In genomic region chr17:78387665-78388064, GRCm38 (mm10) we compare ENCODE assay signal across 19 mouse cellular contexts. TPM values are rescaled to one million over a fixed set of nuclear protein-coding genes. Genes with fewer than 3 reads are reported as not detected.
A peak's percentile ranks its signal among the peaks of the same experiment; 100 is the strongest.
DNase-seq lines count a peak whose midpoint lies in the region; ATAC-seq and TF ChIP-seq lines count a peak whose summit lies in the region.
"Had no signal": no experiment of that assay in that cellular context is flagged by ENCODE, and none has a peak within 500 bp of the region (broad histone marks: within the 10 kb centered on the region; RNA-seq: fewer than 3 reads in every experiment).

No protein-coding gene starts in this region.

- TF ChIP-seq POLR2A in liver, adult 2 months (IDR thresholded peaks at IDR 0.05; ENCODE audit: extremely low read depth, insufficient read depth, low read length) = no peak

- no peaks in the 10 kb centered on the region for H3K27me3 ChIP-seq in liver, adult 2 months (ENCODE audit: control insufficient read depth, insufficient read depth, low read length)
- H3K27me3 ChIP-seq in liver, embryonic 11.5 days (replicated peaks; ENCODE audit: control insufficient read depth, insufficient read depth, low read length) = no peaks in the 10 kb centered on the region
- H3K27me3 ChIP-seq in liver, embryonic 16.5 days (ENCODE audit: control insufficient read depth, insufficient read depth, low read depth, low read length) = no peaks in the 10 kb centered on the region
- no peaks in the 10 kb centered on the region for H3K27me3 ChIP-seq in midbrain, embryonic 14.5 days (ENCODE audit: control insufficient read depth, insufficient read depth, low read length)
- H3K27me3 ChIP-seq: heart, embryonic 12.5 days; lung, embryonic 15.5 days; midbrain, embryonic 15.5 days had no signal

- H3K4me2 ChIP-seq in liver, embryonic 11.5 days = no peak overlapping the region
- H3K4me2 ChIP-seq in liver, embryonic 16.5 days (ENCODE audit: low read depth, low read length) = no peak overlapping the region
- H3K4me2 ChIP-seq in midbrain, embryonic 14.5 days (ENCODE audit: low read length) = no peak overlapping the region
- H3K4me2 ChIP-seq: heart, embryonic 12.5 days; lung, embryonic 15.5 days; midbrain, embryonic 15.5 days had no signal

- H3K36me3 ChIP-seq in liver, adult 2 months (ENCODE audit: control insufficient read depth, insufficient read depth, low read length) = peaks cover 3% of the 10 kb centered on the region; the same call in 1 of the 2 replicates
- H3K36me3 ChIP-seq in liver, embryonic 11.5 days (ENCODE audit: control insufficient read depth, insufficient read depth, low read length) = peaks cover 2% of the 10 kb centered on the region; the same call in 1 of the 2 replicates
- no peaks in the 10 kb centered on the region; the same call in 1 of the 2 replicates for H3K36me3 ChIP-seq in liver, embryonic 16.5 days (ENCODE audit: control insufficient read depth, insufficient read depth)
- no peaks in the 10 kb centered on the region for H3K36me3 ChIP-seq in midbrain, embryonic 14.5 days (ENCODE audit: control insufficient read depth, insufficient read depth, low read length)
- H3K36me3 ChIP-seq: lung, embryonic 15.5 days; midbrain, embryonic 15.5 days had no signal

- peaks cover 7% of the 10 kb centered on the region for H3K79me2 ChIP-seq in liver, adult 2 months (ENCODE audit: control insufficient read depth, insufficient read depth, low read length)

- peaks cover 9% of the 10 kb centered on the region for H3K4me1 ChIP-seq in liver, adult 2 months (ENCODE audit: control insufficient read depth, insufficient read depth, low read length)
- no peaks in the 10 kb centered on the region for H3K4me1 ChIP-seq in liver, embryonic 11.5 days (replicated peaks; ENCODE audit: control insufficient read depth, insufficient read depth, low read length)
- H3K4me1 ChIP-seq in liver, embryonic 16.5 days (ENCODE audit: control insufficient read depth, low read depth, low read length) = peaks cover 6% of the 10 kb centered on the region
- no peaks in the 10 kb centered on the region for H3K4me1 ChIP-seq in midbrain, embryonic 14.5 days (ENCODE audit: control insufficient read depth, insufficient read depth, low read length)
- H3K4me1 ChIP-seq: forebrain, embryonic 10.5 days; midbrain, embryonic 15.5 days had no signal

- H3K4me3 ChIP-seq in liver, adult 2 months (ENCODE audit: insufficient read depth, low read depth, low read length) = no peak overlapping the region
- no peak overlapping the region for H3K4me3 ChIP-seq in liver, embryonic 11.5 days (ENCODE audit: low read depth, low read length)
- no peak overlapping the region for H3K4me3 ChIP-seq in liver, embryonic 16.5 days (ENCODE audit: low read depth, low read length)
- H3K4me3 ChIP-seq in midbrain, embryonic 14.5 days (replicated peaks; ENCODE audit: low read depth, low read length) = no peak overlapping the region
- H3K4me3 ChIP-seq: forebrain, embryonic 10.5 days; heart, embryonic 12.5 days; layer of hippocampus, adult 2 months; left cerebral cortex, adult 2 months; lung, embryonic 15.5 days; midbrain, embryonic 15.5 days had no signal

- no peak overlapping the region for H3K9ac ChIP-seq in liver, adult 2 months (ENCODE audit: low read depth, low read length)
- H3K9ac ChIP-seq in liver, embryonic 11.5 days (ENCODE audit: low read depth, low read length) = no peak overlapping the region
- no peak overlapping the region for H3K9ac ChIP-seq in liver, embryonic 16.5 days (ENCODE audit: low read depth, low read length)
- H3K9ac ChIP-seq in midbrain, embryonic 14.5 days (replicated peaks; ENCODE audit: low read length) = no peak overlapping the region
- H3K9ac ChIP-seq: heart, embryonic 12.5 days; lung, embryonic 15.5 days; midbrain, embryonic 15.5 days had no signal

- 52% methylated on average over 9 of the region's 9 CpGs for WGBS in liver, adult 2 months
- 64% methylated on average over 9 of the region's 9 CpGs for WGBS in liver, embryonic 11.5 days
- WGBS in liver, embryonic 16.5 days (ENCODE audit: insufficient replicate concordance) = 47% methylated on average over 9 of the region's 9 CpGs
- WGBS in midbrain, embryonic 14.5 days = 80% methylated on average over 9 of the region's 9 CpGs

- no peak for TF ChIP-seq CTCF in liver, adult 2 months (IDR thresholded peaks at IDR 0.05; ENCODE audit: low read depth, low read length)

- DNase-seq in liver, adult 2 months (ENCODE audit: extremely low read depth, low read depth, low spot score) = no peak
- no peak for DNase-seq in liver, embryonic 11.5 days (ENCODE audit: low spot score)
- DNase-seq in NIH3T3 (ENCODE audit: low read depth) = peak; percentile 79
- peak; percentile 28 for DNase-seq in adrenal gland, postnatal 14 days
- DNase-seq in gastrocnemius, postnatal 36 days = no peak
- DNase-seq in midbrain, embryonic 14.5 days = no peak
- DNase-seq: cerebellum, adult 9-11 months; gastrocnemius, postnatal 10 days; heart, postnatal 4 days; retina, postnatal 1 day had no signal

- peak overlapping the region; percentile 64 for H3K27ac ChIP-seq in liver, adult 2 months (replicated peaks; ENCODE audit: insufficient read depth, low read depth, low read length)
- no peak overlapping the region for H3K27ac ChIP-seq in liver, embryonic 11.5 days (ENCODE audit: low read depth, low read length)
- H3K27ac ChIP-seq in liver, embryonic 16.5 days (ENCODE audit: low read length) = peak overlapping the region; percentile 53; the same call in 1 of the 2 replicates
- H3K27ac ChIP-seq in midbrain, embryonic 14.5 days (replicated peaks; ENCODE audit: low read depth, low read length) = no peak overlapping the region
- H3K27ac ChIP-seq: forebrain, embryonic 10.5 days; hindbrain, postnatal 0 days; layer of hippocampus, adult 2 months; left cerebral cortex, adult 2 months; lung, embryonic 15.5 days; midbrain, embryonic 15.5 days had no signal

- intact Hi-C loops in gastrocnemius, postnatal 36 days (cut with DNase I) = loop anchor here (10.0 kb wide), 1 partner anchor 67 kb away; no protein-coding TSS in a partner anchor

- H3K9me3 ChIP-seq in liver, embryonic 11.5 days (ENCODE audit: control insufficient read depth, low read length) = no peaks in the 10 kb centered on the region
- no peaks in the 10 kb centered on the region for H3K9me3 ChIP-seq in liver, embryonic 16.5 days (replicated peaks; ENCODE audit: control insufficient read depth, low read length)
- no peaks in the 10 kb centered on the region for H3K9me3 ChIP-seq in midbrain, embryonic 14.5 days (ENCODE audit: control insufficient read depth, low read length)
- H3K9me3 ChIP-seq: forebrain, embryonic 10.5 days; heart, embryonic 12.5 days; lung, embryonic 15.5 days; midbrain, embryonic 15.5 days had no signal

- ATAC-seq in liver, embryonic 11.5 days (replicated peaks; ENCODE audit: low FRiP score) = no peak
- no peak for ATAC-seq in liver, embryonic 16.5 days (ENCODE audit: low read depth)
- ATAC-seq in CD4-positive, CD25-positive, alpha-beta regulatory T cell, adult 4 months = no peak
- no peak for ATAC-seq in midbrain, embryonic 14.5 days (ENCODE audit: low FRiP score, low TSS enrichment)
- ATAC-seq: hindbrain, postnatal 0 days; midbrain, embryonic 15.5 days had no signal

RNA-seq across cellular contexts. Expression of gene Fez2, which starts 30.3 kb away (rescaled TPM):
- 27.9 and 28.9 TPM in 2 replicates for total RNA-seq in liver, adult 2 months (2014; rRNA removed)
- polyA plus RNA-seq in liver, adult 2 months (2012; rRNA removed) = 18.2 and 18.8 TPM in 2 replicates
- 30.9 and 33.3 TPM in 2 replicates for polyA plus RNA-seq in liver, embryonic 11.5 days (2014; fragmentation: Nextera tagmentation; extraction: Ambion mirVana)
- total RNA-seq in adrenal gland, postnatal 14 days (2021) = 42.9 and 45.9 TPM in 2 replicates
- 17.8 and 18.5 TPM in 2 replicates for polyA plus RNA-seq in liver, embryonic 16.5 days (2015; fragmentation: Nextera tagmentation; extraction: Ambion mirVana)
- 10 to 100 TPM; 11.9 to 14.3 TPM for polyA plus RNA-seq in CD4-positive, CD25-positive, alpha-beta regulatory T cell, adult 4 months (2017; shearing (Covaris generic))
- 10 to 100 TPM; 52.8 to 64.7 TPM for total RNA-seq in gastrocnemius, postnatal 36 days (2021)
- polyA plus RNA-seq in midbrain, embryonic 14.5 days (2014; fragmentation: Nextera tagmentation; extraction: Ambion mirVana) = 44.5 and 51.0 TPM in 2 replicates

Comparison
In these comparisons a context has a peak if more than half of its experiments do, and no peak if none do; other contexts are left out.
1. H3K27ac ChIP-seq: peak in liver, adult 2 months (single experiment) and liver, embryonic 16.5 days (single experiment); none in liver, embryonic 11.5 days (single experiment) and midbrain, embryonic 14.5 days (single experiment).
2. DNase-seq: peak in NIH3T3 (single experiment) and adrenal gland, postnatal 14 days (single experiment); none in liver, adult 2 months (single experiment), liver, embryonic 11.5 days (single experiment), gastrocnemius, postnatal 36 days (0 of 2) and midbrain, embryonic 14.5 days (single experiment).